Mouse (Mus musculus) kidney, adult 2 months (tissue): Measurements from ENCODE around the gene Shisa5.

Source experiments
- CTCF ChIP-seq: fragments of 200-500 bp; conservative IDR thresholded peaks from 2 replicates; pipeline ENCODE4 v1.5.1; 2011; ENCODE audit warnings: low read depth, mild to moderate bottlenecking, control low read depth, low read length, moderate library complexity, mixed read lengths; ENCODE audit not compliant: insufficient read depth, insufficient read length
- POLR2A ChIP-seq: fragments of 200-500 bp; IDR thresholded peaks from one replicate; pipeline ENCODE4 v1.6.1; 2011; ENCODE audit warnings: low read depth, low read length, control low read depth

GRCm38 (mm10) chr9:108996411-108996810 lies 42.0 kb upstream of the Shisa5 start:
- no peak for TF ChIP-seq CTCF
- TF ChIP-seq POLR2A, result no peak
